ENCODE assay signal across 13 mouse cellular contexts in genomic region chr16:45945174-45945631, GRCm38 (mm10). TPM values are rescaled to one million over a fixed set of nuclear protein-coding genes. Genes with fewer than 3 reads are reported as not detected.
DNase-seq lines count a peak whose midpoint lies in the region; ATAC-seq and TF ChIP-seq lines count a peak whose summit lies in the region.
"Had no signal": no experiment of that assay in that cellular context is flagged by ENCODE, and none has a peak within 500 bp of the region (broad histone marks: within the 10 kb centered on the region; RNA-seq: fewer than 3 reads in every experiment).

No protein-coding gene starts in this region.

- H3K9me3 ChIP-seq in heart, embryonic 11.5 days (replicated peaks; ENCODE audit: control insufficient read depth, low read length) = no peaks in the 10 kb centered on the region
- H3K9me3 ChIP-seq in intestine, embryonic 14.5 days (ENCODE audit: control insufficient read depth, low read length) = no peaks in the 10 kb centered on the region
- no peaks in the 10 kb centered on the region for H3K9me3 ChIP-seq in neural tube, embryonic 14.5 days (ENCODE audit: control insufficient read depth, low read length)
- H3K9me3 ChIP-seq in forebrain, embryonic 16.5 days (ENCODE audit: control insufficient read depth, low read length) = no peaks in the 10 kb centered on the region
- H3K9me3 ChIP-seq: heart, embryonic 13.5 days; midbrain, embryonic 12.5 days had no signal

- no peak for TF ChIP-seq POLR2A in thymus, adult 2 months (IDR thresholded peaks at IDR 0.05; ENCODE audit: control insufficient read depth, extremely low read depth, insufficient read depth, low read length, poor library complexity)

- no peak overlapping the region for H3K27ac ChIP-seq in heart, embryonic 11.5 days (ENCODE audit: low read depth, low read length)
- peak overlapping the region; percentile 65 for H3K27ac ChIP-seq in intestine, embryonic 14.5 days (ENCODE audit: low read depth)
- H3K27ac ChIP-seq in neural tube, embryonic 14.5 days (ENCODE audit: low read depth, low read length) = no peak overlapping the region
- H3K27ac ChIP-seq in thymus, adult 2 months (ENCODE audit: control insufficient read depth, insufficient read depth, low read length) = no peak overlapping the region
- no peak overlapping the region for H3K27ac ChIP-seq in forebrain, embryonic 16.5 days (ENCODE audit: low read length)
- H3K27ac ChIP-seq: gastrocnemius, adult 2 months; heart, embryonic 13.5 days; hindbrain, embryonic 14.5 days; midbrain, embryonic 12.5 days had no signal

- ATAC-seq in heart, embryonic 11.5 days (replicated peaks; ENCODE audit: insufficient number of reproducible peaks, low FRiP score, low TSS enrichment) = no peak
- ATAC-seq in intestine, embryonic 14.5 days (replicated peaks; ENCODE audit: low FRiP score, low TSS enrichment, low read depth) = peak; percentile 84
- ATAC-seq in neural tube, embryonic 14.5 days (ENCODE audit: low read depth) = peak; percentile 28; the same call in 1 of the 2 replicates
- ATAC-seq in forebrain, embryonic 16.5 days = no peak

- WGBS in heart, embryonic 11.5 days (ENCODE audit: insufficient replicate concordance) = 55% methylated on average over 11 of the region's 11 CpGs
- 12% methylated on average over 11 of the region's 11 CpGs for WGBS in intestine, embryonic 14.5 days
- 22% methylated on average over 11 of the region's 11 CpGs for WGBS in neural tube, embryonic 14.5 days
- 85% methylated on average over 11 of the region's 11 CpGs for WGBS in thymus, adult 2 months
- WGBS in forebrain, embryonic 16.5 days = 66% methylated on average over 11 of the region's 11 CpGs

- H3K27me3 ChIP-seq in heart, embryonic 11.5 days (ENCODE audit: control insufficient read depth, insufficient read depth, low read length) = no peaks in the 10 kb centered on the region
- no peaks in the 10 kb centered on the region for H3K27me3 ChIP-seq in intestine, embryonic 14.5 days (replicated peaks; ENCODE audit: control insufficient read depth, insufficient read depth, low read length)
- H3K27me3 ChIP-seq in neural tube, embryonic 14.5 days (ENCODE audit: control insufficient read depth, insufficient read depth, low read length) = no peaks in the 10 kb centered on the region
- H3K27me3 ChIP-seq in thymus, adult 2 months (ENCODE audit: control insufficient read depth, insufficient read depth, low read length) = no peaks in the 10 kb centered on the region
- H3K27me3 ChIP-seq in forebrain, embryonic 16.5 days (replicated peaks; ENCODE audit: control insufficient read depth, insufficient read depth, low read length) = no peaks in the 10 kb centered on the region
- H3K27me3 ChIP-seq: heart, embryonic 13.5 days; midbrain, embryonic 12.5 days had no signal

- no peak overlapping the region for H3K4me3 ChIP-seq in heart, embryonic 11.5 days (ENCODE audit: low read depth, low read length)
- H3K4me3 ChIP-seq in intestine, embryonic 14.5 days (ENCODE audit: low read depth, low read length) = no peak overlapping the region
- no peak overlapping the region for H3K4me3 ChIP-seq in neural tube, embryonic 14.5 days (ENCODE audit: low read depth, low read length)
- no peak overlapping the region for H3K4me3 ChIP-seq in thymus, adult 2 months (ENCODE audit: control insufficient read depth, insufficient read depth, low read length)
- no peak overlapping the region for H3K4me3 ChIP-seq in forebrain, embryonic 16.5 days (replicated peaks; ENCODE audit: low read length)
- H3K4me3 ChIP-seq: gastrocnemius, adult 2 months; heart, embryonic 13.5 days; midbrain, embryonic 12.5 days had no signal

- no peak overlapping the region for H3K4me2 ChIP-seq in heart, embryonic 11.5 days
- peak overlapping the region; percentile 34 for H3K4me2 ChIP-seq in intestine, embryonic 14.5 days (ENCODE audit: low read length)
- H3K4me2 ChIP-seq in neural tube, embryonic 14.5 days (ENCODE audit: low read depth, low read length) = no peak overlapping the region; the same call in 1 of the 2 replicates
- H3K4me2 ChIP-seq in forebrain, embryonic 16.5 days (ENCODE audit: low read length) = no peak overlapping the region
- H3K4me2 ChIP-seq: heart, embryonic 13.5 days; hindbrain, embryonic 14.5 days; midbrain, embryonic 12.5 days had no signal

- no peaks in the 10 kb centered on the region for H3K4me1 ChIP-seq in heart, embryonic 11.5 days (ENCODE audit: control insufficient read depth, insufficient read depth, low read length)
- peaks cover 14% of the 10 kb centered on the region for H3K4me1 ChIP-seq in intestine, embryonic 14.5 days (replicated peaks; ENCODE audit: control insufficient read depth, insufficient read depth, low read length)
- no peaks in the 10 kb centered on the region for H3K4me1 ChIP-seq in neural tube, embryonic 14.5 days (ENCODE audit: control insufficient read depth, insufficient read depth, low read length)
- no peaks in the 10 kb centered on the region for H3K4me1 ChIP-seq in thymus, adult 2 months (replicated peaks; ENCODE audit: control insufficient read depth, insufficient read depth, low read length)
- H3K4me1 ChIP-seq in forebrain, embryonic 16.5 days (replicated peaks; ENCODE audit: control insufficient read depth, insufficient read depth, low read length) = no peaks in the 10 kb centered on the region
- H3K4me1 ChIP-seq: midbrain, embryonic 12.5 days had no signal

- DNase-seq in heart, adult 11 months = peak; percentile 75
- DNase-seq in intestine, embryonic 14.5 days (ENCODE audit: low spot score) = peak; percentile 63
- DNase-seq in kidney, postnatal 10 days = peak; percentile 34
- no peak for DNase-seq in thymus, postnatal 0 days (ENCODE audit: low spot score)
- DNase-seq in thymus, adult 2 months = no peak
- DNase-seq: adrenal gland, postnatal 10 days; gastrocnemius, adult 2 months had no signal

- no peak overlapping the region for H3K9ac ChIP-seq in heart, embryonic 11.5 days (ENCODE audit: low read depth, low read length)
- H3K9ac ChIP-seq in intestine, embryonic 14.5 days (ENCODE audit: low read length) = no peak overlapping the region
- no peak overlapping the region for H3K9ac ChIP-seq in neural tube, embryonic 14.5 days (replicated peaks; ENCODE audit: low read depth, low read length)
- no peak overlapping the region for H3K9ac ChIP-seq in forebrain, embryonic 16.5 days (replicated peaks; ENCODE audit: low read depth, low read length)
- H3K9ac ChIP-seq: heart, embryonic 13.5 days; hindbrain, embryonic 14.5 days; midbrain, embryonic 12.5 days had no signal

- no peak for TF ChIP-seq CTCF in thymus, adult 2 months (IDR thresholded peaks at IDR 0.05; ENCODE audit: borderline replicate concordance, control insufficient read depth, extremely low read depth, insufficient read depth, low read length, poor library complexity)

- H3K36me3 ChIP-seq in heart, embryonic 11.5 days (ENCODE audit: control insufficient read depth, insufficient read depth, low read length) = no peaks in the 10 kb centered on the region
- H3K36me3 ChIP-seq in intestine, embryonic 14.5 days (ENCODE audit: control insufficient read depth, insufficient read depth, low read length) = no peaks in the 10 kb centered on the region
- no peaks in the 10 kb centered on the region for H3K36me3 ChIP-seq in neural tube, embryonic 14.5 days (ENCODE audit: control insufficient read depth, insufficient read depth, low read length)
- no peaks in the 10 kb centered on the region for H3K36me3 ChIP-seq in thymus, adult 2 months (ENCODE audit: control insufficient read depth, insufficient read depth, low read length)
- no peaks in the 10 kb centered on the region for H3K36me3 ChIP-seq in forebrain, embryonic 16.5 days (ENCODE audit: control insufficient read depth, insufficient read depth)
- H3K36me3 ChIP-seq: heart, embryonic 13.5 days; midbrain, embryonic 12.5 days had no signal

RNA-seq across cellular contexts. Expression of gene Phldb2, which starts 8.2 kb away (rescaled TPM):
- polyA plus RNA-seq in heart, embryonic 11.5 days (2014; fragmentation: Nextera tagmentation; extraction: Ambion mirVana) = 37.3 and 38.2 TPM in 2 replicates
- 35.2 and 43.7 TPM in 2 replicates for polyA plus RNA-seq in intestine, embryonic 14.5 days (2014; fragmentation: Nextera tagmentation; extraction: Ambion mirVana)
- polyA plus RNA-seq in neural tube, embryonic 14.5 days (2014; fragmentation: Nextera tagmentation; extraction: Ambion mirVana) = 4.2 and 9.9 TPM in 2 replicates
- polyA plus RNA-seq in thymus, postnatal 0 days (2015; fragmentation: Nextera tagmentation; extraction: Ambion mirVana) = 2.2 and 2.6 TPM in 2 replicates
- polyA plus RNA-seq in thymus, adult 2 months (2012; rRNA removed) = 0.94 and 1.8 TPM in 2 replicates
- polyA plus RNA-seq in forebrain, embryonic 16.5 days (2015; fragmentation: Nextera tagmentation; extraction: Ambion mirVana) = 7.1 and 8.6 TPM in 2 replicates

Comparison
In these comparisons a context has a peak if more than half of its experiments do, and no peak if none do; other contexts are left out.
1. DNase-seq: peak in heart, adult 11 months (single experiment), intestine, embryonic 14.5 days (single experiment) and kidney, postnatal 10 days (single experiment); none in thymus, postnatal 0 days (single experiment) and thymus, adult 2 months (single experiment).
2. ATAC-seq: peak in intestine, embryonic 14.5 days (single experiment) and neural tube, embryonic 14.5 days (single experiment); none in heart, embryonic 11.5 days (single experiment) and forebrain, embryonic 16.5 days (single experiment).